Mouse (Mus musculus): Measurements from ENCODE around the gene Rnf8. TPM values are rescaled to one million over a fixed set of nuclear protein-coding genes. Genes with fewer than 3 reads are reported as not detected.

Rnf8 gene
- polyA plus RNA-seq, 1 experiment from 2014 or later: 67.9 TPM

Small RNAs within 50 kb of the gene (microRNA-seq; reads per million reads assigned to microRNA genes)
- not detected for gene Mir7667

Other genes with a start within 250 kb of the Rnf8 start
- 15.6 and 16.6 TPM in 2 replicates for gene Pim1, start 124.0 kb upstream of the Rnf8 start, polyA plus RNA-seq (2015; fragmentation: Nextera tagmentation; extraction: Ambion mirVana)
- not detected in 2 replicates for gene Gm17657, start 65.2 kb upstream of the Rnf8 start, polyA plus RNA-seq (2015; fragmentation: Nextera tagmentation; extraction: Ambion mirVana)
- 12.6 and 14.9 TPM in 2 replicates for gene Tbc1d22b, start 65.0 kb upstream of the Rnf8 start, polyA plus RNA-seq (2015; fragmentation: Nextera tagmentation; extraction: Ambion mirVana)
- 0.85 and 1.1 TPM in 2 replicates for gene Tmem217, start 62.4 kb upstream of the Rnf8 start, polyA plus RNA-seq (2015; fragmentation: Nextera tagmentation; extraction: Ambion mirVana)
- gene Gm28043, start 86 bp downstream of the Rnf8 start, polyA plus RNA-seq (2015; fragmentation: Nextera tagmentation; extraction: Ambion mirVana): 2.4 and 3.3 TPM in 2 replicates
- 128 and 138 TPM in 2 replicates for gene Cmtr1, start 45.8 kb downstream of the Rnf8 start, polyA plus RNA-seq (2015; fragmentation: Nextera tagmentation; extraction: Ambion mirVana)
- gene Ccdc167, start 102.3 kb downstream of the Rnf8 start, polyA plus RNA-seq (2015; fragmentation: Nextera tagmentation; extraction: Ambion mirVana): 13.5 and 13.6 TPM in 2 replicates

All from lung, embryonic 16.5 days (tissue).